ENCODE assay signal across 17 mouse cellular contexts in the genomic region with DNA sequence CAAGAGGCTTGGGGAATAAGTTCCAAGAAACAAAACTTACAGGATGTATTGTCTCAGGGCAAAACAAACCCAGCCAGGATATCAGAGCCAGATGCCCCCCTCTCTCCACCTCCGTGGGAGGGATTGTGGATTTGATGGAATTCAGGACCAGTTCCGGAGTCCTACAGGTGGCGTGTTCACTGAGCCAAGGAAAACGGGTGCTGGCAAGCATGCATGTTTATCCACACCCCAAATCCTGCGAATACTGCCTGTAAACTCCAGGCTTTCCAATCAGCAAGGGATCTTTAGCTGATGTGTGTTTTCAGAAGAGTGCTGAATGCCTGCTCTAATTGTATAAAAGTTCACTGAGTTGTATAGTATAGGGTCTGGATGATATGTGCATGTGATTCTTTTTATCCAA.
"Had no signal": no experiment of that assay in that cellular context is flagged by ENCODE, and none has a peak within 500 bp of the region (broad histone marks: within the 10 kb centered on the region; RNA-seq: fewer than 3 reads in every experiment).

No protein-coding gene starts in this region.

- H3K27me3 ChIP-seq: liver, embryonic 13.5 days had no signal

- H3K27ac ChIP-seq: left cerebral cortex, adult 2 months; liver, embryonic 13.5 days; midbrain, embryonic 13.5 days; neural tube, embryonic 13.5 days; stomach, embryonic 15.5 days had no signal

- H3K9ac ChIP-seq: liver, embryonic 13.5 days; midbrain, embryonic 13.5 days; neural tube, embryonic 13.5 days; stomach, embryonic 15.5 days had no signal

- ATAC-seq: midbrain, embryonic 13.5 days; midbrain, embryonic 16.5 days had no signal

- H3K4me2 ChIP-seq: liver, embryonic 13.5 days; midbrain, embryonic 13.5 days; neural tube, embryonic 13.5 days; stomach, embryonic 15.5 days had no signal

- DNase-seq: kidney, adult 8-10 months; kidney, postnatal 10 days; kidney, postnatal 36 days; layer of hippocampus, postnatal 36 days; liver, embryonic 13.5 days; lung, adult 2 months; lung, postnatal 14 days; retina, postnatal 1 day; right cerebral cortex, postnatal 25 days; spleen, adult 18-20 months; thymus, postnatal 25 days had no signal

- H3K9me3 ChIP-seq: liver, embryonic 13.5 days; midbrain, embryonic 13.5 days; neural tube, embryonic 13.5 days; stomach, embryonic 15.5 days had no signal

- H3K4me3 ChIP-seq: left cerebral cortex, adult 2 months; liver, embryonic 13.5 days; midbrain, embryonic 13.5 days; myocyte; neural tube, embryonic 13.5 days; stomach, embryonic 15.5 days had no signal

- H3K36me3 ChIP-seq: liver, embryonic 13.5 days; midbrain, embryonic 13.5 days; neural tube, embryonic 13.5 days; stomach, embryonic 15.5 days had no signal

- H3K4me1 ChIP-seq: midbrain, embryonic 13.5 days; neural tube, embryonic 13.5 days; stomach, embryonic 15.5 days had no signal
